Mouse (Mus musculus): Measurements from ENCODE around the gene Mt3.
A peak's percentile ranks its signal among the peaks of the same experiment; 100 is the strongest.
"Not testable (repeated sequence)": the region's sequence is repeated elsewhere in the genome, so short reads cannot be mapped to it uniquely, and the experiment has no call there.

The Mt3 gene

GRCm38 (mm10) chr8:94150925-94151324 lies 1.5 kb upstream of the Mt3 start:
- DNase-seq (ENCODE audit: low spot score in 2 of 2) = no peak

GRCm38 (mm10) chr8:94153451-94153850 lies 1.0 kb downstream of the Mt3 start:
- DNase-seq (ENCODE audit: low spot score in 2 of 2) = no peak

- no peak for DNase-seq (ENCODE audit: low spot score in 2 of 2)
These were observed 2.1 kb downstream of the Mt3 start for GRCm38 (mm10) chr8:94154537-94154936.

GRCm38 (mm10) chr8:94156092-94156491 lies 3.7 kb downstream of the Mt3 start:
- no peak for DNase-seq (ENCODE audit: low spot score in 2 of 2)

- not testable (repeated sequence) for DNase-seq (ENCODE audit: low spot score in 2 of 2)
These were observed 13.4 kb downstream of the Mt3 start for GRCm38 (mm10) chr8:94165772-94166171.

GRCm38 (mm10) chr8:94167244-94167643 lies 14.8 kb downstream of the Mt3 start:
- peak; percentile 71 to 84 for DNase-seq (ENCODE audit: low spot score in 2 of 2)

- DNase-seq (ENCODE audit: low spot score in 2 of 2) = no peak
These were observed 17.1 kb downstream of the Mt3 start for GRCm38 (mm10) chr8:94169547-94169946.

GRCm38 (mm10) chr8:94171321-94171755 lies 18.9 kb downstream of the Mt3 start:
- no peak for DNase-seq (ENCODE audit: low spot score in 2 of 2)

GRCm38 (mm10) chr8:94172075-94172808 lies 19.8 kb downstream of the Mt3 start, which contains the start of gene Mt2:
Mt2 (plus strand) TSS chr8:94172664.
- peak; percentile 68 to 71 for DNase-seq (ENCODE audit: low spot score in 2 of 2)

- peak in 1 of 2 experiments; percentile 7 for DNase-seq (ENCODE audit: low spot score in 2 of 2)
These were observed 20.7 kb downstream of the Mt3 start for GRCm38 (mm10) chr8:94172809-94173732.

- DNase-seq (ENCODE audit: low spot score in 2 of 2) = no peak
These were observed 21.5 kb downstream of the Mt3 start for GRCm38 (mm10) chr8:94173848-94174403.

GRCm38 (mm10) chr8:94174619-94175213 lies 22.3 kb downstream of the Mt3 start:
- no peak for DNase-seq (ENCODE audit: low spot score in 2 of 2)

GRCm38 (mm10) chr8:94177716-94178390 lies 25.4 kb downstream of the Mt3 start:
- no peak for DNase-seq (ENCODE audit: low spot score in 2 of 2)

- peak; percentile 67 to 71 for DNase-seq (ENCODE audit: low spot score in 2 of 2)
These were observed 26.7 kb downstream of the Mt3 start, which contains the start of gene Mt1 for GRCm38 (mm10) chr8:94178857-94179712. Mt1 (plus strand) TSS chr8:94179082.

- peak in 1 of 2 experiments; percentile 5 for DNase-seq (ENCODE audit: low spot score in 2 of 2)
These were observed 27.5 kb downstream of the Mt3 start for GRCm38 (mm10) chr8:94179713-94180560.

- DNase-seq (ENCODE audit: low spot score in 2 of 2) = no peak
These were observed 28.1 kb downstream of the Mt3 start for GRCm38 (mm10) chr8:94180561-94180908.

GRCm38 (mm10) chr8:94182055-94182929 lies 29.9 kb downstream of the Mt3 start:
- no peak for DNase-seq (ENCODE audit: low spot score in 2 of 2)

- DNase-seq (ENCODE audit: low spot score in 2 of 2) = peak; percentile 56 to 66
These were observed 30.7 kb downstream of the Mt3 start for GRCm38 (mm10) chr8:94183117-94183516.
